Mouse (Mus musculus) adrenal gland (tissue): ENCODE data around the gene Mvb12b.

Experiments
- intact Hi-C: fragments of 180-260 bp; cut with DNase I; formaldehyde crosslinking; loops from one replicate; pipeline ENCODE4 v1.15.1; 2025

Mvb12b gene

DNA sequence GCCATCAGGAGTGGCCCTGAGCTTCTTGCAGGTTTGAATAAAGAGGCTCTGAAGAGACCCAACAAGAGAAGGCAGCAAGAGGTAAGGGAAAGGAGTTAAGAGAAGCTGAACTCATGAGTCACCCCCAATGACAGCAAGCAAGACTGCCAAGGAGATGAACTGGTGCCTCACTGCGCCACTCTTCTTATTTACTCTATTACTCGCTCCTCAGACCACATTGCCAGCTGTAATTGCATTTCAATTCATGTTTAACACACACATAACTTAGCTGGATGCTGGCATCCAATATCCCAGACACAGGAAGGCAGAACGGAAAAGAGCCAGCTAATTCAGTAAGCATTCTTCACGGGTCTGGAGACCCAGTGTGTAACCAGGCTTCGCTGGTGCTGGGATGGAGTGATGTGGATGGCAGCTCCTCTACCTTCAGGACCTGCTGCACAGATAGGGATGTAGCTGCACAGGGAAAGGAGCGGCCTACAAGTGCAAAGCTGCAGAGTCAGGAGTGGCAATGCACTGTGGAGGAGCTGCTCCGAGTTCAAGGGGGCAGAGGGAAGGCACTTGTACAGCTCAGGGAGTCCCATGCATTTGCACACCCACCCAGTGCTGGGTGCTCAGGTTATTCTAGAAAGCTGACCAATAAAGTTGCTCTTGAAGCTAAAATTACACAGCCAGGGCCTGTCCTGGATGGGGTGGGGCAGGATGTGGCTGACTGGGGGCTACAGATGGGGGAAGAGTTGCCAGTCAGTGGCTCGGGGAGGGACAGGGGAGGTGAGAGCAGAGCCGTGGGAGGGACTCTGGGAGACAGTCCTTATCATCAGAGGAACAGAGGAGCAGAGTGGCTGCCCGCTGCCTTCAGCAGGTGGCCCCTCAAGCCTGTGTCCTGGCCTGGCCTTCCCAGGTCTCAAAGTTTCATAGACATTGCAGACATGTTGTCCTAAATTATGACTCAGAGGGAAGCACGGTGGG lies 34.5 kb downstream of the Mvb12b start:
- intact Hi-C loops, result no loop called here

DNA sequence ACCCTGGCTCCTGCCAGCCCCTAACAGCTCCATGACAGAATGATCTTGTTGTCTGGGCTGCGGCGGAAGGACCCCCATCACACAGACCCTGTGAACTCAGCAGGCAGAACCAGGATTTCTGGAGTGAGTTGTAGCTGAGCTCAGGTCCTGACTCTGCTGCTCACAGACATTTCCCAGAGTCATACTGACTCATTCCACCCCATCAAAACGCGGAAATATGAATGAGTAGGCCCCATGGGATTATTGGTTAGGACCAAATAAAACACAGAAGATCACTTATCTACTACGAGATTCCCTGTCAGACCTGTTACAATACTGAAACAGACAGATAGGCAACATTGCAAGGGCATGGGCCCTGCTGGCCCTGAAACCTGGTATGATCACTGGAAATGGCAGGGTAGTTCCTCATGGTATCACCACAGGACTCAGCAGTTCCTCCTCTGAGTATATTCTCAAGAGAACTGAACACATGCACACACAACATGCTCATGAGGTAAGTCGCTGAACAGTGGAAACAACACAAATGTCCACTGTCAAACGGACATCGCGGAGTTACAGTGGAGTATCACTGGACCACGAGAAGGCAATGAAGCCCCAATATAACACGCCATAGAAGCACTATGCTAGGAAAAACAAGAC lies 40.4 kb downstream of the Mvb12b start:
- intact Hi-C loops, result no loop called here

DNA sequence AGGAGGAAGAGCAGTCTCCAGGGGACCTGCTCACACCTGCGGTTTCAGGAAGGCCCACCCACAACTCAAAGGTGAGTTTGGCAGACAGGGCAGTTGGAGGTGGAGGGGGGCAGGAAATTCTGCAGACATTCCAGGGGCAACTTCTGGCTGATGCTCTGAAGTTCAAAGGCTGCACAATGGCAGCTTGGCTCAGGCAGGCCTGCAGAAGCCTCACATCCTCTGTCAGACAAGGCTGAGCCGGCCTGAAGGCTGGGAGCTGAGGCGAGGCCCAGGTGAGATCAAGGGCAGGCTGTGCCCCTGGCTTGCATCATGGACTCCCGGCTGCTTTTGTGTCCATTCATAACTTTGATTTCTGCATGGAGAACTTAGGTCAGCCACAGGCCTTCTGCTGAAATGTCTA lies 41.1 kb downstream of the Mvb12b start:
- intact Hi-C loops, result no loop called here

DNA sequence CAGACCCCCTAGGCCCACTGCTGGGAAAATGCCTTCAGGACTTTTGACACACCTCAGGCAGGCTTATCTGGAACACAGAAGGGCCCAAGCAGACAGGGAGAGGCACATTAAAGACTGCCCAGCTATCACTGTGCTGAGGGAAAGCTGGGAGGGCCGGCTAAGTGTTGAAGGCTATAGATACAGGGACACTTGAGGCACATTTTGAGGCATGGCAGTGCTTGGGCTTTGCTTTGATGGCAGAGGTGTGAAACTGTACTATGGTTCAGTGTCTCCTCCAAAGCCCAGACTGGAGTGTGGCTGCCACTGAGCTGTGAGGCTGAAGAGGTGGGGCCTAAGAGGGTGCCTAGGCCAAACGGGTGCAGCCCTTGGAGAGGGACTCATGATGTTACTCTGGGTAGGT lies 44.1 kb downstream of the Mvb12b start:
- intact Hi-C loops, result no loop called here

DNA sequence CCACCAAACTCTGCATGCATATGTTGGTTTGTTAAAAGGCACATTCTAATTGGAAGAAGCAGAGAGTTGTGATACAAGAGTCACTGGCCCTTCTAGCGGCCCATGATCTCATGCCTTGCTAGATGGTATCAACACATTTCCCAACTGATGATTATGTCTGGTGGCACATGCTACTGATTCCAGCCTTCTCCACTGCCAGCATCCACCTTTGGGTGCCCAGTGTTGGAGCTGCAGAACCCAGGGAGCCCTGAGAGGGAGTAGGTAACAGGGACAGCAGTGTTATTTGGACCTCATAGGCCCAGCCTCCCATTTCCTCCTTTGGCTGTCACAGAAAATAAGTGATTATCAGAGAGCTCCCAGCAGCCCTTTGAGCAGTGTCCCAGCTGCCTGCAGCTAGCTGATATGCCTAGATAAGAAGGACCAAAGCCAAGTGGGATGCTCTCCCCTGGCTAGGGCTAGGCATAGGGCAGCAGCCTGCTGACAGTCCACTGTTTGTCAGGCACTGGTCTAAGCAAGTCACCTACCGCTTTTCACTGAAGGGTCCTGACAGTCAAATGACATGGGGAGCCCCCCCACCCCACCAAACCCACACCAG lies 44.7 kb downstream of the Mvb12b start:
- intact Hi-C loops, result no loop called here

DNA sequence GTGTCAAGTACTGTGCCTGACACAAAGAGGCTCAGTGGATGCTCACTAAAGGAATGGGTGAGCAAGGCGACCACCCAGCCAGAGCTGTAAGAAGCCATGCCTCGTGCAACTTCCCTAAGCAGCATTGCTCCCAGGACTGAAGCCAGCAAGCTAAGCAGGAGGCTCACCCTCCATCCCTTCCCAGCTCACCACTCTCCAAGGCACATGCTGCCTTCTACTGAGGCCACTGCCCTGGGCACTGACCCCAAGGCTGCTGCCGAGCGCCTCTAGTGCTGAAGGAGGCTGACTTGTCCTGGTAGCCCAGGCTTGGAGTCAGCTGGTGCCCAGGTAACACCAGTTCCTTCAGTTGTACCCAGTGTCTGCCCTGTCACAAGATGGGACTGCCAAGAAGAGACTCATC lies 45.8 kb downstream of the Mvb12b start:
- intact Hi-C loops, result no loop called here

DNA sequence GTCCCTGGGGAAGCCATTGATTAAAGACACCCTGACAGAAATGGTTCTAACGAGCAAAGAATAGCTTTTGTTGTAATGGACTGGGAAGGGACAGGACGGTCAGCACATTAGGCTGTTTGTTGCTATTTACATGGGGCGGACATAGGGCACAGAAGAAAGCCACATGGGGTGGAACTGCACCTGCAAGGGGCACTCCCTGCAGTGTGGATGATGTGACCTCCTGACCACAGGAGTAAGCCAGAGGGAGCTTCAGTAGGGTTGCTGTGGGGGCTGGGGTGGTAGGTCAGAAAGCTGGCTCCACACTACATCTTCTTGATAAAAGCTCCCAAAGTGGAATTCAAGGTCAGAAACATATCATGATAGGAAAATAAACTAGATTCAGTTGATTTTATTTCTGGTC lies 47.3 kb downstream of the Mvb12b start:
- intact Hi-C loops, result no loop called here

DNA sequence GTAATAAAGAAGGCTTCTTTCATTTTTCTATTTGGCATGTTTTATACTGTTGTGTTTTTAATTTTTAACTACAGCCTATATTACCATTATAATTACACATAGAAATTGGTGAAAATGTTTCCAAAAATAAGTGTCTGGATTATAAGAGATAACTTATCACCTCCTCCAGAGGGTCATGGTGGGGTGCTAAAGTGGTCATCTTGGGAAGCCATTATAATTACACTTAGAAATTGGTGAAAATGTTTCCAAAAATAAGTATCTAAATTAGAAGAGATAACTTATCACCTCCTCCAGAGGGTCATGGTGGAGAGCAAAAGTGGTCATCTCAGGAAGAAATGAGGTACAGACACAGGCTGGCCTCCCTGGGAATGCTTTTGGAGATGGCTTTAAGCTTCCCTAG lies 48.5 kb downstream of the Mvb12b start:
- intact Hi-C loops, result no loop called here

DNA sequence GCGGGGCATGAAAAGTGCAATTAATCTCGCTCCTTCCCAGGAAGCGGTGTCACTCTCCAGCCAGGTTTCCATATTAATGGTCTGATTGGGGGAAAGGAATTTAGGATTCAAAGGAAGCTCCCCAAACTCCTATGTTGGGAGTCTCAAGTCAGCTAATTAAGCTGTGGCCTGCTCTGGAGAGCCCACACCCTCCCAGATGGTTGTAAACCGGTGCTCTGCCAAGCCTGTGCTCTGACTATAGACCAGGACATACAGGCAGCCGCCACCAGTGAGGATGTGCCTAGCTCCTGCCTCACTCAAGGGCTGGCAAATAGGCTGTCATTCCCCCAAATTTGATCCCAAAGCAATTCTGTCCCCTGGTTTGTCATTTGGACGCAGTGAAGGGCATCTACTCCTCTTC lies 50.4 kb downstream of the Mvb12b start:
- intact Hi-C loops, result no loop called here

DNA sequence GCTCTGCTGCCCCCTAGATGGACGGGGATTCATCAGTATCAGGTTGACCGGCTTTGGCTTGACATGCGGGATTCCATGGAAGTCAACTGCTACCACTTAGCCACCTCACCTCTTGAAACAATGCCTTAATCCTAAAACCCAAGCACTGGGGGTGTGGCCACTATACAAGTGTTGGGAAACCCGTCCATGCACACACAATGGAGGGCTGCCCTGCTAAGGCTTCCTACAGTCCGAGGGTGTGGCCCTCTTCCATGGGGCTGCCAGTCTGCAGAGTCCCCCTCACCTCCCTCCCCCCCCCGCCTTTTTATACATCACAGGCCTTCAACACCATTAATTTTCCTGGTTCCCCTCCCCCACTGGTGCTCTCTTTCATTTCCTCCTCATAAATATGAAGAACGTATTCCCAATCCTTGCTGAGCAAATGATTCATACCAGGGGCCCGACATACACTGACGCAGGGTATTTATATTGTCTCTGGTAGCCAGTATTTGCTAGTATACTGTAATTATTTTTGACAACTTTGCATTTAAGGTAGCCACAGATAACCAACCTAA lies 51.0 kb downstream of the Mvb12b start:
- intact Hi-C loops, result no loop called here

DNA sequence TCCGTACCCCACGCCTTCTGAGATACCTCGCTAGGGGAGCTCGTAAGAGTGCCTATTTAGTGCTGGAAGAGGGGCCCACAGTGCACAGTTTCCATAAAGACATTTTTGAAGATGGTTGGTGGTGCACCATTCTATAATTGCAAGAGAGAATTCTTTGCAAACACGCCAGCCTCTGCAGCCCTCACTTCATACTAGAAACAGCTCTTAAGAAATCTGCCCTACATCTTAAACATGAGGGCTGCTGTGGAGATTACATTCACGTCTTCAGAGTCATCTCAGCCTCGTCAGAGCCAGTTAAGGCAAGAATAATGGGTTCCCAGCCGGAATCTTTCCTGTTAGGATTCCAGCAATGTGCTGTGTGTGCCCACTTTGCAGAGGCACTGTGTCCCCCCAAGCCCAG lies 52.7 kb downstream of the Mvb12b start:
- intact Hi-C loops, result no loop called here

DNA sequence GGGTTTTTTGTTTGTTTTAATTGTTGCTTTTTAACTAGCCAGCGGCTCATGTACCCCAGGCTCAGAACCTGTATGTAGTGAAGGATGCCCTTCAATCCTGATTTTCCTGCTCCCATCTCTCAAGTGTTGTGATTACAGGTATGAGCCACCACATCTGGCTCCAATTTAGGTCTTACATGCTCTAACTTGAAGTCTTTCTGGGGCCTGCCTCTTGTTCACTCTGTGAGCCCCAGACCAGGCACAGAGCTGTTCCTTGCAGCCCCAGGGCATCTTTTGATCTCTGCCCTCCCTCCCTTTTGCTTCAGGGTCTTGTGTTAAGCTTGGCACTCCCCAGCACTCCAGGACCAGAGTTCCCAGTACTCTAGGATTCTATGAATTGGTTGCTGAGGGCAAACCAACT lies 53.8 kb downstream of the Mvb12b start:
- intact Hi-C loops, result no loop called here

DNA sequence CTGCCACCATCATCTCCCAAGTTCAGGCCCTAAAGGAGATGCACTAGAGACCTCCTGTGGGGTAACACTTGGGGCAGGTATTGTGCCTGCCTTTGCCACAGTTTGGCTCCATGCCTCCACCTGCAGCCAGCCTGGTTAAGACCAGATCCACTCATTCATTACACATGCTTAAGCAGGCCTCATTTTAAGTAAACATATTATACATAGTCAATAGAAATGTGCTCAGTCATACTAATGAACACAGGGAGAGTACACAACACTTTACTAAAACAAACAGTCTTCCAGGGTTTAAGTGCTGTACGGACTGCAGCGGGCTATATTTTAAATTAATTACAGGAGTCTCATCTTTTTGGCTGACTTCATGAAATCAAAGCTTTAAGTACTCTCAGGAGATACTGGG lies 57.9 kb downstream of the Mvb12b start:
- intact Hi-C loops, result no loop called here

DNA sequence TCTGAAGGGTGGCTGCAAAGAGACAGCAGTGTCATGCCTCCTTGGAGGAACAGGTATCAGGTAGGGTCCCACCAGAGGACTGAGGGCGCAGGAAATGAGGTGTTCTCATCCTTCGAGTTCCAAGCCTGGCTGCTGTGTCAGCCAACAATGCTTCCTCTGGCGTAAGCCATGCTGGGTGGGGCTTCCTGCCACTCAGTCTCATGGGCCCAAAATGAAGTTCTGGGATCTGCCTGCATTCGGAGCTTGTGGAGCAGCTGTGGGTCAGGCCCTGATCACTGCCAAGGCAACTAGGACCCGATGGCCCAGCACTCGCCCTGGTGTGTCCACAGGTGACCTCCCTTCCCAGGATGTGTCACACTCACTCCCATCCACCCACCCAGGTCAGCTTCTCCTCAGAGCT lies 61.0 kb downstream of the Mvb12b start:
- intact Hi-C loops, result no loop called here

DNA sequence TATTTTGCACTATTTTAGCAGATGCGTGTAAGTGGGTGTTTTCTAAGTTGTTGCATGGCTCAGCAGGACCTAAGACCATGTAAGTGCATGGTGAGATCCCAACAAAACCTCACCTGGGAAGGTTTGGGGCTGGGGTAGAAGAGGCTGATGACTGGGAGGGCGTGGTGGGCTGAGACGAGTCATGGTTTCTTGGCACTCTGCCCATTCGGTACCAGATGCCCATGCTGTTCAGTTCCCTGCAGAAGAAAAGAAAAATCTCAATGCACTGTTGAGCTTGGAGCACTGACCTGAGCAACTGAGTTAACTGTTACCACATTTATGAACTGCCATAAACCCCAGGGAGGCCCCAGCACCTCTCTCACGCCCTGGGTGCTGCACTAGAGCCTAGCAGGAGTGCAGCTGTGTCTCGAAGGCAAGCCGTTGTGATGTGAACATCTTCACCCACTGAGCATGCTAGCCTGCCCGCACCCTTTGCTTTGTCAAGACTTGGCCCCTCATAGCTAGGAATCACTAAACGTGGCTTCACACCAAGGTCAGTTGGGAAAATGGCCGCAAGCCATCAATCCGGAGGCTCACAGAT lies 62.7 kb downstream of the Mvb12b start:
- intact Hi-C loops, result loop anchor here (5.0 kb wide), 2 partner anchors 132 to 147 kb away; no protein-coding TSS in a partner anchor

DNA sequence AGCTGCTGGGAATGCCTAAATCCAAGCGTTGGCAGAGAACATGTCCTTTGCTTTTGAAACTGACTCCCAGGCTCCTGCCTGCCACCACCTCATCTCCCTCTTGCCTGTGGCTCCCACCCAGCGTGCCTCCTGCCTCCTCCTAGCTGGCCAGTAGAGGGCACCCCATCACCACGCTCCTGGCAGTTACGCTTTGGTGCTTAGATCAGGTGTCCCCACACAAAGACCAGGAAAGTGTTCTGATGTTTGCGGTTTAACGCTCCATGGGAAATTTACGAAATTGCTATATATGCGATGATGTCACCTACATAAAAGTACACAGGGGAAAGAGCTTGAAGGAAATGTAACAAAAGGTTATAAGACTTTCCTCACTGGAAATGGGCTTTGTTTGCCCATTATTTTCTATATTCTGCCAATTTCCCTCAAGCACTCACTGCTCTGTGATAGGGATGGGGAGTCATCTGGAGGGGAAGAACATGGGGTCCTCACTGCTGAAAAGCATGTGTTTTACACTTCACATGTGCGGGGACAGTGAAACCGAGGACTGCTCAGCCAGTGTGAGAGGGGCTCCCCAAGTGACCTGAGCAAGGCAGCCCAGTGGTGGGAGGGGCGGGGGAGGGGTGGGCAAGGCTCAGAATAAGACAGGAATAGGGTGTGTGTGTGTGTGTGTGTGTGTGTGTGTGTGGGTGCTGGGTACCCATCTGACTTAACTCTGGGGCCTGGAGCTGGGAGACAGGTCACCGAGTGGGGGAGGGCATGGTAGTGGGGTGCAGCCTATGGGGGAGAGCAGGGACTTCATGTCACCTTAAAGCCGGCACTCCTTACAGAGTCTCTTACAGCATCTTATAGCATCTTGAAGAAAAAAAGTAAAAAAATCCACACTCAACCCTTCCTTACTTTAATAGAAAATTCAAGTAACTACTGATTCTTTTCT lies 65.8 kb downstream of the Mvb12b start:
- intact Hi-C loops, result loop anchor here (2.0 to 5.0 kb wide), 3 partner anchors 99 to 150 kb away; no protein-coding TSS in a partner anchor

DNA sequence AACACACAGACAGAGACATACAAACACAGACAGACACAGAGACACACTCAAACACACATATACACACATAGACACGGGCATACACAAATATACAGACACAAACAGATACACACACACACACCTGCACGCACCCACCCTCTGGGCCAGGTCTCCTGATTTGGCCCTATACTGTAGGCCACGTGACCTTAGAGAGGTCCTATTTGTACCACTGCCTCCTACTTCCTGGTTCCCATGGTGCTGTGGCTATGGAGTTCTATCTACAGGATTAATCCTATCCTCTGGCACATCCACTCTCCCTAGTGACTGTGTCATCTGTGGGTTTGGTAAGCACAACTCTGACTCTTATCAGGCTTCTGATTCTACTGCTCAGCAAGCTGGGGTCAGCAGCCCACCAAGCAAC lies 67.3 kb downstream of the Mvb12b start:
- intact Hi-C loops, result loop anchor here (2.0 to 5.0 kb wide), 3 partner anchors 100 to 152 kb away; no protein-coding TSS in a partner anchor

DNA sequence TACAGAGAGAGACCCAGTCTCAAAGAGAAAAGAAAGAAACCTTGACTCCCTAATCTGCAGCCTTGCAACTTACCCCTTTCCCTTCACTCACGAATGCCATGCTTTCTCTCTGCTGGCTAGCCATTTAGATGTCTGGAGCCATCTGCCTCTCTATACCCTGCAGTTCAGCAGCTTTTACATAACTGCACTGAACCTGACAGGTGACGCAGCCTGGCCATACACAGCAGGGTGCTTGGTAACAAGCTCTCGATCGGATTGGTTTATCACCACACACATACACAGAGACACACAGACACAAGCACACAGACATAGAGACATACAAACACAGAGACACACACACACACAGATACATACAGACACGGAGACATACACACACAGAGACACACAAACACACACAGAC lies 67.7 kb downstream of the Mvb12b start:
- intact Hi-C loops, result loop anchor here (2.0 to 5.0 kb wide), 3 partner anchors 101 to 152 kb away; no protein-coding TSS in a partner anchor

DNA sequence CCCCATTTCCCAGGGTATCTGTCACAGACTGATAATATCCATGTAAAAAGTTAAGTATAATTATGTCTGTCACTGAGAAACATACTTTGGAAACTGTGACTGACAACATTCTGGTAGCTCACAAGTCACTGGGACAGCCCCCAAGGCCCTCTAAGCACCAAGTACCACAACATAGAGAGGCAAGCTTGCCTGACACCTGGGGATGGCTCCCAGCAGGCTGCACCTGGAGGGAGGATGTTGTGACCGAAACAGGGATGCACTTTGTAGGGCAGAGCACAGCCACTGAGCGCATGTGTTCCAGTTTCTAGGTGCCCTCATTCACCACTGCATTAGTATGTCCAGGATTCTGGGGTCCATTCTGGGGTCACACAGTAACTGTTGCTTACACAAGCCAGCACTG lies 69.4 kb downstream of the Mvb12b start:
- intact Hi-C loops, result no loop called here

DNA sequence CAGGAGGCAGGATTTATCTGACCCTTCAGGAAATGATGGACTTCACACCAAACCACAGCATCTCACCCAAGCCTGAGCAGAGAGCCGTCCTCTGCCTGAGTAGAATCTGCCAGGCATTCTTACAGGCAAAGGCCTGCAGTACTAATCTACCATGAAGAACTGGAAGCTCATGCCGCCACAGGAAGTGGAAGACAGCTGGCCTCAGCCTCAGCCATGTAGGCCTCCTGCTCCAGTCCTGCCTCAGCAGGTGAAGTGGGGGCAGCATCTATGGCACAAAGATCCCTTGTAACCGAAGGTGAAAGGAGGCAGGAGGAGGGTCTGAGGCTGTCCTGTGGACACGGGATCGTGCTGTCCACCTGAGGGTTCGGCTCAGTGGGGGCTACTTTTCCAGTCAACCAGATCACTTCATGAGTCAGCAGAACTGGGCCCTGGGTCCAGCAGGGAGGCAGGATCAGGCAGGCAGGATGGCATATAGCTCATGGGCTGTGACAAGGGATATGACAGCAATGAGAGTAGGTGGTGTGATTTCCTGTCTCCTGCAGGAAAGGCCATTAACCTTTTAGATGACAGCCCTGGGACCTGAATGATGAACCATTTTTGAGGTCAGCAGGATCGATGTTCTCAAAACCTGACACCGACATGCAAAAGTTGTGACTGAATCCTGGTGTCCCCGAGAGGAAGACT lies 69.9 kb downstream of the Mvb12b start:
- intact Hi-C loops, result no loop called here
